Mouse (Mus musculus): ENCODE data around the gene Map4k3.

DNA sequence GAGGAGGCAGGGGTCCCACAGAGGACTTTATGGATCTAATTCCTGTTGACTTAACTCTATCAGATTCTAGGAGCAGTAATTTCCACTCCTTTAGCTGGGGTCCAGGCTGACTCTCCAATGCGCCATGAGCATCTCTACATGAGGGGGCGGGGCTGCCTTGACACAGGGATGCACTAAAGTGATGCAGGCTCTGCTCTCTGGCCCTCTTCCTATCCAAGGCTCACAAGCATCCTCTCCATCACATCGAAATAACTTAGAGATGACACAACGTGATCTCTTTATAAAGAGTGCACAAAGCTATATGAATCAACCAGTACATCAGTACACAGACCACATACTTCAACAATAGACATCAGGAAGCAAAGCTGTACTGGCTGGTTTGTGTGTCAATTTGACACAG is 156.8 kb downstream of the Map4k3 start:
- no peak for TF ChIP-seq CTCF (IDR thresholded peaks at IDR 0.05)
- TF ChIP-seq EP300 (IDR thresholded peaks at IDR 0.05), result no peak

All from lung, postnatal 0 days (tissue).